Mouse (Mus musculus): ENCODE results near the gene Krt18. TPM values are rescaled to one million over a fixed set of nuclear protein-coding genes. Genes with fewer than 3 reads are reported as not detected.

Krt18 gene
- polyA plus RNA-seq, 1 experiment from 2014 or later = 176 TPM

DNA sequence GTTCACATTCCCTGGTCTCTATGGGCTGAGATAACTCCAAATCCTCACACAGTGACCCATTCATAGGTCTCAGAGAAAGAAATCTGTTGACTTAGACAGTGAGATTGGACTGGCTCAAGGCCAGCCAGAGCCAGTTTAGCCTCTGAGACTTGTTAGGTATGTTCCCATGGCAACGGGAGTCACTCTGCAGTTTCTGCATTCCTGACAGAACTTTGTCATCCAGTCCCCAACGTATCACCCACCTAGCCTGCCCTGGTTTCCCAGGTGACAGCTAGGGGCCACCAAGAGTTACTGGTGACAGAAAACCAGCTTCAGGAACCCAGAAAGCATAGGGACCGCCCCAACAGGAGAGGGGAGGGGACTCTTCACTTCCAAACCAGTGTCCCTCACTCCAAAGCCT, 14.3 kb upstream of the Krt18 start:
- Histone ChIP-seq H3K9me3 (replicated peaks) (no peaks in the 10 kb centered on the region), H3K4me2 (no peak overlapping the region), H3K27me3 (no peaks in the 10 kb centered on the region), H3K4me1 (peaks cover 37% of the 10 kb centered on the region), H3K4me3 (replicated peaks) (no peak overlapping the region), H3K27ac (peak overlapping the region; percentile 76), H3K36me3 (no peaks in the 10 kb centered on the region), H3K9ac (no peak overlapping the region)
- 51% methylated on average over 3 of the region's 3 CpGs for WGBS
- ATAC-seq (replicated peaks; ENCODE audit: low FRiP score) = peak; percentile 23; the same call in 1 of the 2 replicates

DNA sequence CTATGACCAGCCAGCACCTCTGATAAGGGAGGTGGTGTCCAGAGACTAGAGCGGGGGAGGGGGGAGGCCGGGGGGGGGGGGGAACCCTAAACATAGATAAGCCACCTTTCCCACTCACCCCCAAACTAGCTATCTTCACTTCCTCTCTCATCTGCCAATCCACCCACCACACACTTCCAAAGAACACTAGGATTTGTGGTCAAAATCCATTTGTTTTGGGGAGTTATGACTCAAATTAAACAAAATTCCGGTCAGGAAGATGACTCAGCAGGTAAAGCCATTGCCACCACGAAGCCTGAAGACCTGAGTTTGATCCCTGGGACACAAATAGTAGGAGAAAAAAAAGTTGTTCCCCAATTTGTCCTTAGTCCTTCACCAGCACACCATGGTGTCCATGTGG, 13.1 kb upstream of the Krt18 start:
- no peak overlapping the region for H3K27ac ChIP-seq
- H3K9ac ChIP-seq = no peak overlapping the region
- no peaks in the 10 kb centered on the region for H3K9me3 ChIP-seq (replicated peaks)
- 62% methylated on average over 3 of the region's 4 CpGs for WGBS
- H3K4me2 ChIP-seq = no peak overlapping the region
- peaks cover 37% of the 10 kb centered on the region for H3K4me1 ChIP-seq
- no peak for ATAC-seq (replicated peaks; ENCODE audit: low FRiP score)
- H3K4me3 ChIP-seq (replicated peaks) = no peak overlapping the region
- no peaks in the 10 kb centered on the region for H3K36me3 ChIP-seq
- H3K27me3 ChIP-seq = no peaks in the 10 kb centered on the region

DNA sequence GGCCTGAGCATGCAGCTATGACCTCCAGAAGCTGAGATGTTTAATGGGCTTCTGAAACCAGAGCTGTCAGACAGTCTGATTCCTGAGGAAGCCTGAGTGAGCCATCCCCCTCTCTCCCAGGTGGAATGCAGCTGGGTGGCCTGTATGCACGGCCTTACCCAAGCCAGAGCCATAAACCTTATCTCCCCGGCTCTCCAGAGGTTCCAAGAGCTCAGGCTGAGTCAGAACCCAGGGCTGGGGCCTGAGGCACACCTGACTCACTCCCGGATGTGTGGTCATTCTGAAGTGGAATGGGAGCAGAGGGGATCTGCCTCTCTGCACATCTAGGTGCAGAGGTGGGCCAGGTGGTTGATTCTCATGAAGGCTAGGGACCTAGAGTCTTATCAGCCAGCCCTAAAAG, 11.9 kb upstream of the Krt18 start:
- H3K4me3 ChIP-seq (replicated peaks) = no peak overlapping the region
- peak; percentile 52; the same call in 1 of the 2 replicates for ATAC-seq (replicated peaks; ENCODE audit: low FRiP score)
- no peak overlapping the region for H3K9ac ChIP-seq
- peaks cover 37% of the 10 kb centered on the region for H3K4me1 ChIP-seq
- no peaks in the 10 kb centered on the region for H3K9me3 ChIP-seq (replicated peaks)
- WGBS = 20% methylated on average over 3 of the region's 3 CpGs
- H3K4me2 ChIP-seq = no peak overlapping the region
- no peaks in the 10 kb centered on the region for H3K36me3 ChIP-seq
- no peaks in the 10 kb centered on the region for H3K27me3 ChIP-seq
- H3K27ac ChIP-seq = peak overlapping the region; percentile 84

DNA sequence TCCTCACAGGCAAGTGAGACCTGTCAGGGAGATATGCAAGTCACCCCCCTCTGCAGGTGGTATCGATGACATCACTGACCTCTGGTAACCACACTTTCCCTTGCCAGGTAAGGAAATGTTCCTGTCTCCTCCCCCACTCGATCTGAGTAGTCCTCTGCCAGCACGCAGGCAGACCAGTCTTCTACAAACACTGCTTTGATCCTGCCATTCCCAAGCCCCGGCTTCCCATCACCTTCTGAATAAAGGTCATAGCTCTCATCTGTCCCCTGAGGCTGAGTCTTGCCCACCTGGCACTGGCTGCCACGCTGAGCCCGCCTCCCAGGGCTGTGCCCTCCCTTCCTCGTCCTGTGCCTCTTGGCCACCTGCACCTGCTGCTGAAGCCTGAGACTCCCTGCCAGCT, 11.2 kb upstream of the Krt18 start:
- Histone ChIP-seq H3K9me3 (replicated peaks) (no peaks in the 10 kb centered on the region), H3K27ac (peak overlapping the region; percentile 84), H3K4me1 (peaks cover 37% of the 10 kb centered on the region), H3K4me3 (replicated peaks) (no peak overlapping the region), H3K4me2 (no peak overlapping the region), H3K27me3 (no peaks in the 10 kb centered on the region), H3K9ac (no peak overlapping the region), H3K36me3 (no peaks in the 10 kb centered on the region)
- 16% methylated on average over 7 of the region's 7 CpGs for WGBS
- ATAC-seq (replicated peaks; ENCODE audit: low FRiP score) = no peak

DNA sequence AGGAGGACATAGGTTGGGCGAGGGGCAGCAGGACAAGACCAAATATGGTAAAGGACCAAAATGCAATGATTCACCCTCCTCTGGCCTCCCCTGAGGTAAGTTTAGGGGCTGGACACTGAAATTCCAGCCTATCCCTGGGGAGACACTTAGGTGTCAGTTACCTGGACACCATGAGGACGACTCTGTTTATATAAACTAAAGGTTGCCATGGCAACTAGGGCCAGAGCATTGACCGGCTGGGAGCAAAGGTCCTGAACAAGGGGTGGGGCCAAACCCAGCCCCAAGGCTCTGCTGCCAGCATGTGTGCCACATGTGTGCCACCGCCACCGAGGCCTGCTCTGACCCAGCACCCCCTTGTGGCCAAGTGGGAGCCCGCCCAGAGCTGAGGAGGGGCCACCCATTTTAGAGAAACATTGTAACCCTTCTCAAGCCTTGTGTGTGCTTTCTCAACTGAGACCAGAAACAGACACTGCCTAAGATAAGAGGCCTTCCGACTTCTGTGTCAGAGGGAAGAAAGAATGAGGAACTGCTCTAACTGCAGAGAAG, 10.0 kb upstream of the Krt18 start:
- H3K36me3 ChIP-seq = no peaks in the 10 kb centered on the region
- no peaks in the 10 kb centered on the region for H3K27me3 ChIP-seq
- peak; percentile 41; the same call in 1 of the 2 replicates for ATAC-seq (replicated peaks; ENCODE audit: low FRiP score)
- peak overlapping the region; percentile 84 for H3K27ac ChIP-seq
- 33% methylated on average over 7 of the region's 7 CpGs for WGBS
- peaks cover 46% of the 10 kb centered on the region for H3K4me1 ChIP-seq
- H3K9ac ChIP-seq = no peak overlapping the region
- no peak overlapping the region for H3K4me2 ChIP-seq
- H3K4me3 ChIP-seq (replicated peaks) = no peak overlapping the region
- H3K9me3 ChIP-seq (replicated peaks) = no peaks in the 10 kb centered on the region

DNA sequence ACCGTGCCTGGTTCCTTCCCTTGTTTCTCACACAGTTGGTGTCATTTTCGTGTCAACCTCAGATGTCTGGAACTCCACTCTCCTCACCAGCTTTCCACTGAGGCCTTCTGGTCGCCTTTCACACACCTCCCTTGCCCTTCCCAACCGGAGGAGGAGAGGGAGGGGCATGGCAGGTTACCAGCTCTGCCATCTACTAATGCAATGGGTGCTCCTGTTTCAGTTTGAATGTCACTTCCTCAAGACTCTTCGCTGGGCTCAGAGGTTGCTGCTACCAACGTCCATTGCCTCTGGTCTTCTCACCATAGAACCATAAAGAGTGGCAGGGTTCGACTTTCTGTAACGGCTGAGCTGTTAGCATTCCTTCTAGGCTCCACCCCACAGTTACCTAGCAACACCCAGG, 5.5 kb upstream of the Krt18 start:
- Histone ChIP-seq H3K27ac (peak overlapping the region; percentile 81), H3K9me3 (replicated peaks) (no peaks in the 10 kb centered on the region), H3K4me2 (no peak overlapping the region), H3K36me3 (no peaks in the 10 kb centered on the region), H3K27me3 (peaks cover 16% of the 10 kb centered on the region), H3K9ac (no peak overlapping the region), H3K4me1 (peaks cover 55% of the 10 kb centered on the region), H3K4me3 (replicated peaks) (no peak overlapping the region)
- WGBS = 27% methylated on average over 8 of the region's 8 CpGs
- ATAC-seq (replicated peaks; ENCODE audit: low FRiP score) = peak; percentile 63; the same call in 1 of the 2 replicates

DNA sequence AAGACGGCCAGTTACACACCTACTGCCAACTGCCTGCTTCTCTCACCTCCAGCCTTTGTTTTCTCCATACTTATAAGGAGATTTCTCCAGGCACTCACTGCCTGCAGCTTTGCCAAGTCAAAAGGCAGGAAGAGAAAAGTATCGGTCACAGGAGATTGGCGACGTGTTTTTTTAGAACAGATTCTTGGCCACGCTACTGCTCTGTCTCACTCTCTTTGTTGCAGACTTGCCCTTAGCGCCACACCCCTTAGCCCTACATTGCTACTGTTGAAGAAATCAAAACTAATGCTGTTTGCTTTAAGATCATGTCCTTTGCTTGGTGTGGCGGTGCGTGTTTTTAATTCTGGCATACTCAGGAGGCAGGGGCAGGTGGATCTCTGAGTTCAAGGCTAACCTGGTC, 4.1 kb upstream of the Krt18 start:
- H3K4me3 ChIP-seq (replicated peaks) = no peak overlapping the region
- WGBS = 50% methylated on average over 8 of the region's 8 CpGs
- no peaks in the 10 kb centered on the region for H3K36me3 ChIP-seq
- H3K4me1 ChIP-seq = peaks cover 59% of the 10 kb centered on the region
- H3K9ac ChIP-seq = no peak overlapping the region
- peak overlapping the region; percentile 81 for H3K27ac ChIP-seq
- no peaks in the 10 kb centered on the region for H3K9me3 ChIP-seq (replicated peaks)
- no peak for ATAC-seq (replicated peaks; ENCODE audit: low FRiP score)
- peaks cover 28% of the 10 kb centered on the region for H3K27me3 ChIP-seq
- no peak overlapping the region for H3K4me2 ChIP-seq

DNA sequence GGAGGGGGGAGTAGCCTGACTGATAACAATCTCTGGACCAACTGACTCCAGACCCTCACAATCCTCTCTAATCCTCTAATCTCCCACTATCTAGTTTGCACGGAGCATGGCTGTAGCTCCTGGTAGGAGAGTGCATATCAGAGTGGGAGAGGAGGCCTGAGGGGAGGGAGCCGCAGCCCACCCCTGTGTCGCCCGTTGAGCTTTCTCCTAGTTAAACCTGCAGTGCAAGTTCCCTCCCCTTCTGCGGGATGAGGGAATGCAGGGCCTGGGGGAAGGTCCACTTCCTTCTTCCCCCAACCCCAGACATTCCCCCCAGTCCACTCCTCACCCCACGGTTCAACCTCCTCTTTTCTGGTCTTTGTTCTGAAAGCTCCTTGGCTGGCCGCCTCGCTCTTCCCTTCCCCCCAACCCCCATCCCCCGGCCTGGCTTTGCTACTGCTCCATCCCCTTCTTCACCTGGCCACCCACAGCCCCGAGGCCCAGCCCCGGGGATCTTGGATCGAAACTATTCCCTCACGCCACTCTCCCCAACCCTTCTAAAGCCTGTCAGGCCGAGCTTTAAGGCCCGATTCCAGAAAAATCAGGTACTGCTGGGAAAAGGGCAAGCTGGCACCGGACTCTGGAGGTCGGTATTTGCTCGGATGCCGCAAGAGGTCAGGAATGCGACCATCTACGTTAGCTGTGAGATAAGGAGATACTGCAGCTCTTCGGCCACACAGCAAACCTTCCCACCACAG, 2.7 kb upstream of the Krt18 start:
- peak overlapping the region; percentile 23; the same call in 1 of the 2 replicates for H3K9ac ChIP-seq
- WGBS = 6% methylated on average over 22 of the region's 22 CpGs
- peaks cover 59% of the 10 kb centered on the region for H3K4me1 ChIP-seq
- peak overlapping the region; percentile 81 for H3K27ac ChIP-seq
- H3K36me3 ChIP-seq = no peaks in the 10 kb centered on the region
- H3K9me3 ChIP-seq (replicated peaks) = no peaks in the 10 kb centered on the region
- peak overlapping the region; percentile 51 for H3K4me2 ChIP-seq
- peak; percentile 61 for ATAC-seq (replicated peaks; ENCODE audit: low FRiP score)
- H3K4me3 ChIP-seq (replicated peaks) = peak overlapping the region; percentile 16; the same call in 1 of the 2 replicates
- H3K27me3 ChIP-seq = peaks cover 28% of the 10 kb centered on the region

DNA sequence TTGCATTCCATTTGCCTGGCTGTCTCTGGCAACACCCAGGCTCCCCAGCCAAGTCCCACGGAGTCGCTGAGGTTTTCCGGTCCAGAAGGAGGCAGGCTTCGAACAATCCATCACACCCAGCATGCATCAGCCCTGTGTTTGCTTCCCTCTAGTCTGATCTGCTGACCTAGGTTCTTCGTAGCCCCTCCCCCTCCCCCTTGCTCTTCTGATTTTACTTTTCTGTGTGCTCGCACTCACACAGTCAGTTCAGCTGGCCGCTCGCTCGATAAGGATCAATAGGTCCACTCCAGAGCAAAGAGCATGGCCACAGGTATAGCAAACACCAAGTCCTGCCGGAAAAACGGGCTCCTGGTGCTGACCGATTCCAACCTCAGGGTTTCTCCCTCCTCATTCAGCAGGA, 1.6 kb upstream of the Krt18 start:
- ATAC-seq (replicated peaks; ENCODE audit: low FRiP score) = no peak
- Histone ChIP-seq H3K36me3 (peaks cover 7% of the 10 kb centered on the region; the same call in 1 of the 2 replicates), H3K4me2 (peak overlapping the region; percentile 51), H3K4me1 (peaks cover 59% of the 10 kb centered on the region), H3K27me3 (peaks cover 28% of the 10 kb centered on the region), H3K4me3 (replicated peaks) (no peak overlapping the region; the same call in 1 of the 2 replicates), H3K27ac (peak overlapping the region; percentile 81), H3K9me3 (replicated peaks) (no peaks in the 10 kb centered on the region), H3K9ac (no peak overlapping the region)
- 17% methylated on average over 12 of the region's 12 CpGs for WGBS

DNA sequence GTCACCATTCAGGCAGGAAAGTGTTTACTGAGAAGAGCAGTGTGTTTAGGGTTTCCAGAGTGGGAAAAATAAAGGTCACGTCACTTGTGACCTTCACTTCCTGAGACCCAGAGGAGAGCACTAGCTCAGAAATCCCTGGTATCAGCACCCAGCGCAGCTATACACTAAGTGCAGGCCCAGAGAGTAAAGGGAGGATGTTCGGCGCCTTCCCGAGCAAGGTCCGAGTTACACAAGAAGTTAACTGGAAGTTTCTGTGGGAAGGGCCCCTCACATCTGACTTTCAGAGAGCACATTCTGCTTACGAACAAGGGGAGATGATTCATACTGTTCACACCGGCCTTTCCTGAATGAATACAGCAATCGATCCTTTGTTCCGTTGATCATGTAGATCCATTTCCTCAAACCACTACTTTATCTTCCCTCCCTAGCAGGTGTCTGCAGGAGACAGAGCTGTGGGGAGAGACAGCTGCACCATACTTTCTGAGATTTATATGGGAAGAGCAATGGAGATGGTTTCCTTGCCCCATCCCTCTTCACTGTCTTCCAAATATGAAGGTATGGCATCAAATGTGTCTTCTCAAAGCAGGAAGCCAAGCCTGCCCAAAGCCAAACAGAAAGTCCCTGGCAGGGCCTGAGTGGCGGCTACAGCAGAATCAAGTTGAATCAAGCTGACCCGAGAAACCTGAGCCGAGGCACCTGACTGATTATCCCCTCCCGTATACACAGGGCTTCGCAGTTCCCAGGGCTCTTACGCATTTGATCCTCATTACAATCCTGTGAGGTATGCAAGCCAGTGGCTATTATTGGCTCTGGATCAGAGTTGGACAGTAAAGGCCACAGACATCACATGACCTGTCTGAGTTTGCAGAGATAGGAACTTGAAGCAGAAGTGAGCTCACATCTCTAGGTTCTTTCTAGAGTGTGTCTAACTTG, 6.4 kb downstream of the Krt18 start:
- no peaks in the 10 kb centered on the region for H3K27me3 ChIP-seq
- no peak overlapping the region for H3K27ac ChIP-seq
- no peak overlapping the region for H3K4me2 ChIP-seq
- 56% methylated on average over 16 of the region's 16 CpGs for WGBS
- H3K36me3 ChIP-seq = peaks cover 14% of the 10 kb centered on the region; the same call in 1 of the 2 replicates
- 0 out of 2 replicates have a peak, but pooled peaks cover 9% of the 10 kb centered on the region for H3K4me1 ChIP-seq
- no peak for ATAC-seq (replicated peaks; ENCODE audit: low FRiP score)
- H3K9me3 ChIP-seq (replicated peaks) = no peaks in the 10 kb centered on the region
- H3K4me3 ChIP-seq (replicated peaks) = no peak overlapping the region
- H3K9ac ChIP-seq = no peak overlapping the region

DNA sequence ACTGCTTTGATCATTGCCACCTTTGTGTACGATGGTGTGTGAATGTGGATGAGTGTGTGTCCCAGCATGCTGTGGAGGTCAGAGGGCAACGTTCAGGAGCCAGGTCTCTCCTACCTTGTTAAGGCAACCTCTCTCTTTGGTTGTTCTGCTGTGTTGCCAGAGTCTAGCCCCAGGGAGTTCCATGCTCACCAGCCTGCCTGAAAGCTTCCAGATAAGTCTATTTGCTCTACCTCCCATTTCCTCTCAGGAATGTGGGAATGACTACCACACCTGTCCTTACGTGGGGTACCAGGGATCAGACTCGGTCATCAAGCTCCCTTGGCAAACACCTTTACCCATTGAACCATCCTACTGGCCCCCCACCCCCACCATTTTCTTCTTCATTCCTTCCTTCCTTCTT, 12.3 kb downstream of the Krt18 start:
- no peak overlapping the region for H3K9ac ChIP-seq
- no peak overlapping the region for H3K27ac ChIP-seq
- H3K4me2 ChIP-seq = no peak overlapping the region
- no peak overlapping the region for H3K4me3 ChIP-seq (replicated peaks)
- peaks cover 13% of the 10 kb centered on the region; the same call in 1 of the 2 replicates for H3K27me3 ChIP-seq
- no peaks in the 10 kb centered on the region for H3K36me3 ChIP-seq
- 0 out of 2 replicates have a peak, but pooled peaks cover 5% of the 10 kb centered on the region for H3K4me1 ChIP-seq
- no peaks in the 10 kb centered on the region for H3K9me3 ChIP-seq (replicated peaks)
- no peak for ATAC-seq (replicated peaks; ENCODE audit: low FRiP score)
- 74% methylated on average over 4 of the region's 4 CpGs for WGBS

All from kidney, embryonic 15.5 days (tissue).